Mouse (Mus musculus): ENCODE results near the gene Olfr10.
A peak's percentile ranks its signal among the peaks of the same experiment; 100 is the strongest.
"Not testable (repeated sequence)": the region's sequence is repeated elsewhere in the genome, so short reads cannot be mapped to it uniquely, and the experiment has no call there.

Gene Olfr10

GRCm38 (mm10) chr11:49304441-49304840 is at the start of gene Olfr10:
Gene Olfr10, plus strand, starts transcription at chr11:49304741.
- no peak for DNase-seq

DNA sequence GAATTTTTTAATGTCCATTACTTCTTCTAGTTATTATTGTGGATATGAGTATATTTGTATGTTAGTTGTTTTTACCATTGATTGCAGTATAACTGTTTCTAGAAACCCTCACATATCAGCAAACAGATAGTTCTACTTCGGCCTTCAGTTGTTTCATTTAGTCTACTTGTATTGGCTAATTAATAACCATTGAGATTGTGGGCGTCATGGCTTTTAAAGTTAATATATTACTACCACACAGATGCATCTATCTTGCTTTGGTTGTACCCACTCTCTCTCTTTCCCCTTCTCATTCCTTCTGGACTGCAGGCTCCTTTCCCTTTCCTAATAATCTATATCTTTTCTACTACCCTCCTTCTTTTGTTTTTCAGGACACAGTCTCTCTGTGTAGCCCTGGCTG is 45.2 kb upstream of the Olfr10 start:
- DNase-seq: no peak

GRCm38 (mm10) chr11:49259829-49260228 is 44.7 kb upstream of the Olfr10 start:
- DNase-seq: no peak

- peak; percentile 87 for DNase-seq
Observed at GRCm38 (mm10) chr11:49260598-49261312, 43.8 kb upstream of the Olfr10 start.

DNA sequence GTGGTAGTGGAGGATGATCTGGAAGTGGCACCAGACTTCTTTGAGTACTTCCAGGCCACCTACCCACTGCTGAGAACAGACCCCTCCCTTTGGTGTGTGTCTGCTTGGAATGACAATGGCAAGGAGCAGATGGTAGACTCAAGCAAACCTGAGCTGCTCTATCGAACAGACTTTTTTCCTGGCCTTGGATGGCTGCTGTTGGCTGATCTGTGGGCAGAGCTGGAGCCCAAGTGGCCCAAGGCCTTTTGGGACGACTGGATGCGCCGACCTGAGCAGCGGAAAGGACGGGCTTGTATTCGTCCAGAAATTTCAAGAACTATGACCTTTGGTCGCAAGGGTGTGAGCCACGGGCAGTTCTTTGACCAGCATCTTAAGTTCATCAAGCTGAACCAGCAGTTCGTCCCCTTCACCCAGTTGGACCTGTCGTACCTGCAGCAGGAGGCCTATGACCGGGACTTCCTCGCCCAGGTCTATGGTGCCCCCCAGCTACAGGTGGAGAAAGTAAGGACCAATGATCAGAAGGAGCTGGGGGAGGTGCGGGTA is 43.2 kb upstream of the Olfr10 start:
- DNase-seq: peak; percentile 73

- DNase-seq: no peak
Observed at GRCm38 (mm10) chr11:49262286-49262685, 42.3 kb upstream of the Olfr10 start.

GRCm38 (mm10) chr11:49263149-49263548 is 41.4 kb upstream of the Olfr10 start:
- peak; percentile 12 for DNase-seq

DNA sequence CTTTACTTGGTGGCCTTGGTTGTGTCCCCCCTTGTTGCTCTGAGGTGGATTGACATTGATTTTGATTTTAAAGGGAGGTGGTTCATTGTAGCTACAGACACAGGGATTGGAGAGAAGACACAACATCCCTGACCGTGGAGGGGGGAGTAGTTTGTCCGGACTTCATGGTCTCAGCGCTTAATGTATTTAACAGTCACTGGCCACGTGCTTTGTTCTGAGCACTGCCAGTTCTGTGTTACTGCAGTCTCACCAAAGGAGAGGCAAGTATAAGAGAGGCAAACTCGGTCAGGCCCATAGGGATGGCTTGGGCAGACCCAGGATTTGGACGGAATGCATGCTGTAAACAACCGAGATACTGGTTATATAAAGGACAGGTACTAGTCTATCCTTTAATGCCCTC is 40.5 kb upstream of the Olfr10 start:
- DNase-seq: no peak

DNA sequence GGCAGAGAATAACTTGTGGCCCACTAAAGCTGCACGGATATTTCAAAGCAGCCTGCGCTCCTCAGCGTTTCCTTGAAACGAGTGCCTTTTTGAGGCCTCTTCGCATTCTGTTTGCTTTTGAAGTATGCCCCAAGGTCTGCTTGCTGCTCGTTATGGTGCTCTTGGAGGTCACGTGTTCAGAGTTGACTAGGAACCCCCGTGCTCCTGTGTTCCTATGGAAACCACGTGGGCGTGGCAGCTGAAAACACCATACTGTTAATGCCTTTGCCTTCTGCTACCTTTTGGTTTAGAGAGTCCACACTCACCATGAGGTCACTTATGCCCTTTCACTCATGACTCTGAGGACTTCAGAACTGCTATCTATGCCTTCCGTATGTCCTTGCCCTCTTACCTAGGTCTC is 39.9 kb upstream of the Olfr10 start:
- no peak for DNase-seq

- peak; percentile 32 for DNase-seq
Observed at GRCm38 (mm10) chr11:49265101-49265500, 39.4 kb upstream of the Olfr10 start.

GRCm38 (mm10) chr11:49266671-49267070 is 37.9 kb upstream of the Olfr10 start:
- peak; percentile 46 for DNase-seq

GRCm38 (mm10) chr11:49267316-49267715 is 37.2 kb upstream of the Olfr10 start:
- DNase-seq: no peak

- DNase-seq: peak; percentile 49
Observed at GRCm38 (mm10) chr11:49267970-49268579, 36.5 kb upstream of the Olfr10 start.

DNA sequence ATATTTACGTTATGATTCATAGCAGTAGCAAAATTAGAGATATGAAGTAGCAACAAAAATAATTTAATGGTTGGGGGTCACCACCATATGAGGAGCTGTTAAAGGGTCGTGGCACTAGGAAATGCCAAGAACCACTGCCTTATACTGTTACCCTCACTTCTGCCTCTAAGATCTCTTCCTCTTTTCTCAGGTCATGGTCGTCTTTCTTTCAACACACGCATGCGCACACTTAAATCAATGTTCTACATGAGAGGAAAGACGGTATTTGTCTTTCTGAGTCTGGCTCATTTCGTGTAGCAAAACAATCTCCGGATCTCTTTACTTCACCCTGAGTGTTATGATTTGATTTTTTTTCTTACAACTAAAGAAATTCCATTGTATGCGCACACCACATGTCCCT is 34.8 kb upstream of the Olfr10 start:
- DNase-seq: no peak

DNA sequence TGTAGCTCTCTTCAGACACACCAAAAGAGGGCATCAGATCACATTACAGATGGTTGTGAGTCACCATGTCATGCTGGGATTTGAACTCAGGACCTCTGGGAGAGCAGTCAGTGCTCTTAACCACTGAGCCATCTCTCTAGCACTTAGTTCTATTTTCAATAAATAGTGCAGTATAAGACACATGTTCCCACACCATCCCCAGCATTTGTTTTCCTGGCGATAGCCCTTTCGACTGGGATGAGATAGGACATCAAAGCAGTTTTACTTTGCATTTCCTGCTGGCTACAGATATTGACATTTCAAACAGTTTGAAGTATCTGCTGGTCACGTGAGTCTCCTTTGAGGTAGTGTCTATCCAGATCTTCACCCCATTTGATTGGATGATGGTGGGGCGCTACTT is 34.2 kb upstream of the Olfr10 start:
- DNase-seq: no peak

GRCm38 (mm10) chr11:49271334-49271733 is 33.2 kb upstream of the Olfr10 start:
- DNase-seq: peak; percentile 47

GRCm38 (mm10) chr11:49273834-49274519 is 30.6 kb upstream of the Olfr10 start:
- no peak for DNase-seq

DNA sequence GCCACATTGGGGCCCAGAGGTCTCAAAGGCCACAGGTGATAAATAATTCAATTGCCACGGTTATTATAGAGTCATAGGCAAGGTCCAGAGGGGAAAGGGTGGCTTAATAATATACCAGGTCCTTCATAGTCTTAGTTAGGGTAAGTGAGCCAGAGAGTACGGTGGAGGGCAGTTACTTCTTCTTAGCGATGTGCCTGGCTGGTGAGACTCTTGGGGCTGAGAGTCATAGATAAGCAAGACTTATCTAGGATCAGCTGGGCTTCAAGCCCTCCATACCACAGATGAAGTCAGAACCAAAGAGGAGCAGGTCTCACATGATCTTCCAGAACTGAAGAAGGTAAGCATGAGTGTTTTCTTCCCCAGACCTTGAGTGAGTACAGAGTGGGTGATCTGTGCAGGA is 26.3 kb upstream of the Olfr10 start, which contains the start of gene Olfr1393:
TSS of gene Olfr1393 (plus strand) at position 83 of the 400 bp plus-strand sequence.
- no peak for DNase-seq

GRCm38 (mm10) chr11:49284982-49285381 is 19.6 kb upstream of the Olfr10 start, which contains the start of gene Olfr1392:
Gene Olfr1392, plus strand, starts transcription at chr11:49285282.
- not testable (repeated sequence) for DNase-seq

DNA sequence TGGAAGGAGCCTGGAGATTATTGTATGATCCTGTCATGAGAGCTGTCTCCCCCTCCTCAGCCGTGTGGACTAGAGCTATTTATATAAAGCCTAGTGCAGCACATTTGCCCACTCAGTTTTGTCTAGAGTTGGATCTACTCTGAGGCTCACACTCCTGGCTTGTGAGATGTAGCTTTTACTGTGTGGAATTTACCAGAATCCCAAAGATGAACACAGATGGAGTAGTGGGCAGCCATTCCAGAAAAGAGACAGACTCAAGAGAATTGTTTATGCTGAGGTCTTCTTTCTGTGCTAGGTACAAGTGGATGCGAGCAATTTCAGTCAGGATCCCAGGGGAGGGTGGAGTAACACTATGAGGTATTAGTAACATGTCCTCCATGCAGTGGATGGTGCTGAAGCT is 17.3 kb upstream of the Olfr10 start:
- DNase-seq: no peak

- no peak for DNase-seq
Observed at GRCm38 (mm10) chr11:49292777-49293176, 11.8 kb upstream of the Olfr10 start.

DNA sequence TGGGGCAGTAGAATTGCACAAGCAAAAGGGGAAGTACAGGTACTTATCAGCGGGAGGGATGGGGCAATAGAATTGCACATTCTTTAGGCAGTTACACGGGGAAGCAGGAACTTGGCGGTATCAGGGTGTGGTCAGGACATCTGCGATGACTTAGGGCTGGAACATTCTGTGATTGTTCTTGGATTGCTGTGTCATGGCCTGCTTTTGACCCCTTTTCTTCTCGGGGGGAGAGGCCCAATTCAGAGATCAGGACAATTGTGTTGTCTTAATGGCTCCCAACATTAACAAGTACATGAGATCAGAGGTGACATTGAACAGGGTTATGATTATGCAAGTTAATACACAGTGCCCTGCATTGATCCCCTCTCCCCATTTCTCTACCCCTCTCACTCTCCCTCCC is 4.0 kb downstream of the Olfr10 start:
- DNase-seq: not testable (repeated sequence)

GRCm38 (mm10) chr11:49322442-49322841 is 17.9 kb downstream of the Olfr10 start, which contains the start of gene Olfr1391:
Gene Olfr1391, plus strand, starts transcription at chr11:49322742.
- DNase-seq: no peak

DNA sequence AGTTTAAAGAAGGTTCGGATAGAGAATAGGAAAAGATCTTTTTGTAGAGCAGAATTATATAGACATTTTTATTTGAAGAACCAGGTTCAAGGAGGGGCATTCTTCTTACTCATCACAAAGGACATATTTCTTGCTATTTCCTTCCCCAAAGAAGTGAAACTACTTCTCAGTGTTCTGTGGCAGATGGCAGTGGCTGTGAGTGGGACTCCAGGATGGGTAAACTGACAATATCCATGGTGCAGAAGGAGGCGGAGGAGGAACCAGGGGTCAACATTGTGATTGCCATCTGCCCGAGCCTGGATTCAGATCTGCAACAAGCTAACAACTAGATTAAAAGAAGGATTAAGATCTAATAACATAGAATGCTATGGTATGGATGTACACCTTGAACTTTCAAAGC is 22.2 kb downstream of the Olfr10 start:
- DNase-seq: no peak
